ENCODE assay signal across 8 mouse cellular contexts in genomic region chr9:119401801-119402214, GRCm38 (mm10). TPM values are rescaled to one million over a fixed set of nuclear protein-coding genes. Genes with fewer than 3 reads are reported as not detected.
DNase-seq lines count a peak whose midpoint lies in the region; ATAC-seq and TF ChIP-seq lines count a peak whose summit lies in the region.

Gene Acvr2b, plus strand, starts transcription at chr9:119402118.

- H3K4me3 ChIP-seq in G1E (ENCODE audit: low read depth, low read length) = peak within 1 kb of the TSS; percentile 77
- peak within 1 kb of the TSS; percentile 93 for H3K4me3 ChIP-seq in hindbrain, embryonic 10.5 days
- peak within 1 kb of the TSS; percentile 91 for H3K4me3 ChIP-seq in lung, embryonic 16.5 days (ENCODE audit: low read length)

- peaks cover 19% of the 10 kb centered on the region for H3K27me3 ChIP-seq in G1E (ENCODE audit: insufficient read depth, low read length)
- no peaks in the 10 kb centered on the region for H3K27me3 ChIP-seq in hindbrain, embryonic 10.5 days (ENCODE audit: insufficient read depth, poor library complexity, severe bottlenecking)
- H3K27me3 ChIP-seq in lung, embryonic 16.5 days (ENCODE audit: control insufficient read depth, insufficient read depth, low read depth, low read length) = no peaks in the 10 kb centered on the region

- peak within 1 kb of the TSS; percentile 98 for H3K9ac ChIP-seq in lung, embryonic 16.5 days (ENCODE audit: low read length)

- ATAC-seq in G1E (ENCODE audit: extremely low read depth, insufficient number of reproducible peaks, low FRiP score, poor library complexity, severe bottlenecking) = peak; percentile 95
- ATAC-seq in frontal cortex, adult (ENCODE audit: low TSS enrichment) = peak; percentile 78
- peak; percentile 97 for ATAC-seq in lung, embryonic 16.5 days (ENCODE audit: low read depth)

- no peak for TF ChIP-seq CTCF in G1E (IDR thresholded peaks at IDR 0.05; ENCODE audit: low read depth, low read length)

- WGBS in hindbrain, embryonic 10.5 days = 0% methylated on average over 25 of the region's 32 CpGs
- under 1% methylated on average over 28 of the region's 32 CpGs for WGBS in lung, embryonic 16.5 days

- H3K9me3 ChIP-seq in G1E (replicated peaks) = peaks cover 2% of the 10 kb centered on the region; the same call in 1 of the 2 replicates
- no peaks in the 10 kb centered on the region for H3K9me3 ChIP-seq in hindbrain, embryonic 10.5 days
- H3K9me3 ChIP-seq in lung, embryonic 16.5 days (ENCODE audit: control insufficient read depth, low read length) = no peaks in the 10 kb centered on the region

- H3K4me2 ChIP-seq in lung, embryonic 16.5 days (ENCODE audit: low read depth, low read length) = peak within 1 kb of the TSS; percentile 99

- peak within 1 kb of the TSS; percentile 100 for H3K27ac ChIP-seq in hindbrain, embryonic 10.5 days
- peak within 1 kb of the TSS; percentile 98 for H3K27ac ChIP-seq in lung, embryonic 16.5 days (ENCODE audit: low read length)

- peaks cover 34% of the 10 kb centered on the region for H3K4me1 ChIP-seq in G1E (ENCODE audit: insufficient read depth, low read depth, low read length)
- H3K4me1 ChIP-seq in hindbrain, embryonic 10.5 days (replicated peaks) = peaks cover 45% of the 10 kb centered on the region
- peaks cover 17% of the 10 kb centered on the region for H3K4me1 ChIP-seq in lung, embryonic 16.5 days (replicated peaks; ENCODE audit: control insufficient read depth, insufficient read depth, low read length)

- H3K36me3 ChIP-seq in G1E (replicated peaks) = no peaks in the 10 kb centered on the region
- peaks cover 19% of the 10 kb centered on the region for H3K36me3 ChIP-seq in hindbrain, embryonic 10.5 days
- no peaks in the 10 kb centered on the region for H3K36me3 ChIP-seq in lung, embryonic 16.5 days (ENCODE audit: control insufficient read depth, insufficient read depth, low read length)

- DNase-seq in G1E (ENCODE audit: low spot score) = peak; percentile 86
- peak; percentile 92 to 95 for DNase-seq in cerebellum, adult 18-20 months
- DNase-seq in hindbrain, embryonic 10.5 days (ENCODE audit: low spot score) = peak; percentile 97
- peak; percentile 96 for DNase-seq in layer of hippocampus, adult 9-11 months
- DNase-seq in ovary, postnatal 10 days (ENCODE audit: low spot score) = peak; percentile 68
- DNase-seq in thymus, postnatal 0 days (ENCODE audit: low spot score) = peak; percentile 93

RNA-seq across cellular contexts. Expression of gene Acvr2b, which starts in this region (rescaled TPM):
- total RNA-seq in G1E (2014; fragmentation: Nextera tagmentation) (3.3 and 3.5 TPM in 2 replicates), G1E (2017) (2.7 and 3.2 TPM in 2 replicates)
- polyA plus RNA-seq in G1E (2012) = 5.0 and 5.1 TPM in 2 replicates
- 74.3 and 80.3 TPM in 2 replicates for polyA plus RNA-seq in hindbrain, embryonic 10.5 days (2016; fragmentation: Nextera tagmentation; extraction: Ambion mirVana)
- polyA plus RNA-seq in lung, embryonic 16.5 days (2015; fragmentation: Nextera tagmentation; extraction: Ambion mirVana) = 7.1 and 10.8 TPM in 2 replicates
- polyA plus RNA-seq in thymus, postnatal 0 days (2015; fragmentation: Nextera tagmentation; extraction: Ambion mirVana) = 3.5 and 5.6 TPM in 2 replicates

Comparison
In these comparisons a context has a peak if more than half of its experiments do, and no peak if none do; other contexts are left out.
1. Peak in every context shown above with its lines: DNase-seq, ATAC-seq, H3K4me3 ChIP-seq and H3K27ac ChIP-seq.